Mouse (Mus musculus) embryonic facial prominence, embryonic 10.5 days (tissue): Measurements from ENCODE around the gene Cacna2d2. TPM values are rescaled to one million over a fixed set of nuclear protein-coding genes. Genes with fewer than 3 reads are reported as not detected.

ENCODE experiments used
- DNase-seq: peaks from one replicate; pipeline ENCODE4 v3.0.0-alpha.2; 2017; ENCODE audit warnings: low spot score
- H3K27ac ChIP-seq: fragments of 300-500 bp; sonication (generic); replicated peaks from 2 replicates; pipeline ENCODE4 v1.5.1; 2016; ENCODE audit warnings: mild to moderate bottlenecking
- H3K27me3 ChIP-seq: fragments of 300-500 bp; sonication (generic); replicated peaks from 2 replicates; pipeline ENCODE4 v1.6.1; 2016; ENCODE audit warnings: low read depth, mild to moderate bottlenecking; ENCODE audit not compliant: poor library complexity, severe bottlenecking
- H3K36me3 ChIP-seq: fragments of 300-500 bp; sonication (generic); replicated peaks from 2 replicates; pipeline ENCODE4 v1.6.1; 2016; ENCODE audit warnings: mild to moderate bottlenecking, moderate library complexity
- H3K4me1 ChIP-seq: fragments of 300-500 bp; sonication (generic); 2 replicates; pipeline ENCODE4 v1.6.1; 2016
- H3K4me3 ChIP-seq: fragments of 300-500 bp; sonication (generic); 2 replicates; pipeline ENCODE4 v1.5.1; 2016; ENCODE audit warnings: mild to moderate bottlenecking, moderate library complexity
- H3K9me3 ChIP-seq: fragments of 300-500 bp; sonication (generic); 2 replicates; pipeline ENCODE4 v1.6.1; 2016; ENCODE audit warnings: mild to moderate bottlenecking
- WGBS: fragments of 180-500 bp; shearing (Covaris S2); methylation state at CpG from one replicate; pipeline ENCODE4 v1.1.7; 2016; 5-methylcytosine and 5-hydroxymethylcytosine counted together
- polyA plus RNA-seq: library from polyadenylated mRNA; unstranded; fragments of >200 nt; fragmentation: Nextera tagmentation; extraction: Ambion mirVana; gene quantifications from 2 replicates; pipeline ENCODE4 v1.2.1, GENCODE M21; 2016

The Cacna2d2 gene
- polyA plus RNA-seq, 1 experiment from 2014 or later, result 0.50 TPM

DNA sequence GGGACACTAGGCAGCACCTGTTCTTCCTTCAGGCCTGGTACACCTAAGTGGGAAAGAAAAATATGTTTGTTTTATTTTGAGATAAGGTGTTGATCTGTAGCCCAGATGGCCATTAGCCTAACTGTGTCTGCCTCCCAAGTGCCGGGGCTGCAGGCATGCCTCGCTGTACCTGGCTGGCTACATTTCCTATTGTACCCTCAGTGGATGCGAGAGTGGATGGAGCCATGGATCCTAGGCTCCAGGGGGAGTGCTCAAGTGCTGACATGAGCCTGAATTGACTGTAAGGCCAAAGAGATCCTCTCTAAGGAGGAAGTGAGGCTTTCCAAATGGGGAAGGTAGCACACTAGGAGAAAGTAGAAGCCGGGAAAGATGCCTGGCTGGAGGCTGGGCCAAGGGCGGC is 148.5 kb downstream of the Cacna2d2 start:
- H3K36me3 ChIP-seq, result peaks cover 23% of the 10 kb centered on the region
- H3K27me3 ChIP-seq, result peaks cover 57% of the 10 kb centered on the region
- 76% methylated on average over 5 of the region's 5 CpGs for WGBS
- peaks cover 67% of the 10 kb centered on the region for H3K4me1 ChIP-seq
- H3K4me3 ChIP-seq, result no peak overlapping the region
- DNase-seq, result no peak
- H3K27ac ChIP-seq, result no peak overlapping the region
- H3K9me3 ChIP-seq, result no peaks in the 10 kb centered on the region

DNA sequence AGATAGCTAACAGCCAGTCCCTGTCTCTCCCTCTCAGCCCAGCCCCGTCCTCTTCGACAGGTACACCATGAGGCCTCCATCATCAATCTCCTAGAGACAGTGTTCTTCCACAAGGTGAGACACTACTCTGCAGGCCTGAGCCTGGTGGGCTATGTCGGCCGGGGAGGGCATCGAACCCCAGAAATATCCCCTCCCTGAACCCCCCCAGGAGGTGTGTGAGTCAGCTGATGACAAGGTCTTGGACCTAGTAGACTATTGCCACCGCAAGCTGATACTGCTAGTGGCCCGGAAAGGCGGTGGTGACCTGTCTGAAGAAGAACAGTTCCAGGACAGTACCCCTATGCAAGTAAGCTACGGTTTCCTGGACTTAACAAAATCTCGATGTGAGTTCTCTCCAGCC is 149.4 kb downstream of the Cacna2d2 start:
- peaks cover 70% of the 10 kb centered on the region for H3K4me1 ChIP-seq
- H3K27ac ChIP-seq, result no peak overlapping the region
- peaks cover 62% of the 10 kb centered on the region for H3K27me3 ChIP-seq
- H3K36me3 ChIP-seq, result peaks cover 16% of the 10 kb centered on the region
- H3K4me3 ChIP-seq, result no peak overlapping the region
- 88% methylated on average over 10 of the region's 10 CpGs for WGBS
- no peak for DNase-seq
- H3K9me3 ChIP-seq, result no peaks in the 10 kb centered on the region

DNA sequence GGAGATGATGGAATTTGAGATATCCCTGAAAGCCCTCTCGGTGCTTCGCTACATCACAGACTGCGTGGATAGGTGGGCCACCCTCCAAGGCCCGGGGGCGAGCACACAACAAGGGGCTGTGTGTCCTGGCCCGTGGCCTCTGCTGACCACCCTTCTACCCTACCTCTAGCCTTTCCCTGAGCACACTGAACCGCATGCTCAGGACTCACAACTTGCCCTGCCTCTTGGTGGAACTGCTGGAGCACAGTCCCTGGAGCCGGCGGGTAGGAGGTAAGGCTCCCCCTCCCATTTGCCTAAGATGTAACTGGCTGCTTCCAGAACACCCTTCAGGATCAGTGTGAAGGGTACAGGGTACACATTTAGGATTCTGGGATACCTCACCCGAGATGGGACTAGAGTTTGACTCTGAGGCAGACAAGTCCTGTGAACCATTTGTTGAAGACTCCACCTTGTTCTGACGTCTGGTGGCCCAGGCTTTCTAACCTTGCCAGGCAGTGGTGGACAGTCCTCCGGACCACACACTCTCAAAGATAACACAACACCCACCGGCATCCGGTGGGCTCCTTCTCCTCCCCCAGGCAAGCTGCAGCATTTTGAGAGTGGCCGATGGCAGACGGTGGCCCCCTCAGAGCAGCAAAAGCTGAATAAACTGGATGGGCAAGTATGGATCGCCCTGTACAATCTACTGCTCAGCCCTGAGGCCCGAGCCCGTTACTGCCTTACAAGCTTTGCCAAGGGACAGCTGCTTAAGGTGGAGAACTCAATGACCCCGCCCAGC is 150.1 kb downstream of the Cacna2d2 start:
- Histone ChIP-seq H3K27me3 (peaks cover 62% of the 10 kb centered on the region), H3K9me3 (no peaks in the 10 kb centered on the region), H3K27ac (peak overlapping the region; percentile 10; the same call in 1 of the 2 replicates), H3K36me3 (peaks cover 9% of the 10 kb centered on the region), H3K4me3 (0 out of 2 replicates have a peak overlapping the region, but pooled peaks have one; percentile 85), H3K4me1 (peaks cover 75% of the 10 kb centered on the region)
- WGBS, result 82% methylated on average over 20 of the region's 20 CpGs
- DNase-seq, result no peak

DNA sequence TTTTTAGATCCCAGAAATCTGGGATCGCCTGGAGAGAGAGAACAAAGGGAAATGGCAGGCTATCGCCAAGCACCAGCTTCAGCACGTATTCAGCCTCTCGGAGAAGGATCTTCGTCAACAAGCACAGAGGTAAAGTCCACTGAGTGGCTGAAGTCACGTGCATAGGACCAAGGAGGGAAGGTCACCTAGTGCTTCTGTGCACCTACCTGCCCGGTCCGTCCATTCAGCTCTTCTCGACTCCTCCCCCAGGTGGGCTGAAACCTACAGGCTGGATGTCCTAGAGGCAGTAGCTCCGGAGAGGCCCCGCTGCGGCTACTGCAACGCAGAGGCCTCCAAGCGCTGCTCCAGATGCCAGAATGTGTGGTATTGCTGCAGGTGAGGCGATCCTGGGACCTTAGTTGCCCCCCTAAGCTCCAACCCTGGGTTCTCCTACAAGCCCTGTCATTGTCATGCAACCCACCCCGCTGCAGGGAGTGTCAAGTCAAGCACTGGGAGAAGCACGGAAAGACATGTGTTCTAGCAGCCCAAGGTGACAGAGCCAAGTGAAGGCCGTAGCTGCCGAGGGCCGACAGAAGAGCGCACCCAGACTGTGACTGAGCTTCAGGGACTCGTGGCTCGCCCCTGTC is 151.2 kb downstream of the Cacna2d2 start:
- Histone ChIP-seq H3K4me3 (peak overlapping the region; percentile 85), H3K27me3 (peaks cover 62% of the 10 kb centered on the region), H3K27ac (peak overlapping the region; percentile 88), H3K4me1 (peaks cover 75% of the 10 kb centered on the region), H3K36me3 (no peaks in the 10 kb centered on the region), H3K9me3 (no peaks in the 10 kb centered on the region)
- 20% methylated on average over 23 of the region's 23 CpGs for WGBS
- no peak for DNase-seq

DNA sequence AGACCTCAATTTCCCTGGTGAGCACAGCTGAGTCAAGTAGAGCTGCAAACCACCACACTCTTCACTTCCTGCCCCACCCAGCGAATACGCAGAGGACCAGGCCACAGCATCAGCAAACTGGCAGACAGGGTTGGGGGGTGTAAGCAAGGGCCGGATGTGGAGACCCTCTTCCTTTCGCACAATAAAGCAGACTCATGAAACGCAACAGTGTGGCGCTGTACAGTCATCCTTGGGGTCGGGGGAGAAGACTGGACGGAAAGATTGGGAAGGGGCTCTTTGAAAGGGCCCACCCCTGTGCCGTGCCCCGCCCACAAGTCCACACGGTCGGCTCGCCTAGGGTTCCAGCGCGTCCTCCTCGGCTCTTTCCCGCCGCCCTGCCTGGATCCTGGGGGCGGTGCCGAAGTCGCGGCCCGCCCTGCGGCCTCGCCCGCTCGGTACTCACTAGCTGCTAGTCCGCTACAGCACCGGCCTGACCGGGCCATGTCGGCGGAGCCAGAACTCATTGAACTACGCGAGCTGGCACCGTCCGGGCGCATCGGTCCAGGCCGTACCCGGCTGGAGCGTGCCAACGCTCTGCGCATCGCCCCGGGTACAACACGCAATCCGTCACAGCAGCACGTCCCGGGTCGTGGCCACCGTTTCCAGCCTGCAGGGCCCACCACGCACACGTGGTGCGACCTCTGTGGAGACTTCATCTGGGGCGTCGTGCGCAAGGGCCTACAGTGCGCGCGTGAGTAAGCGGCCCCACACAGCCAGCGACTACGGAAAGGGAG is 151.9 kb downstream of the Cacna2d2 start, which contains the start of gene Rassf1:
Gene Rassf1, plus strand, starts transcription at position 439 of the 773 bp plus-strand sequence.
- Histone ChIP-seq H3K9me3 (no peaks in the 10 kb centered on the region), H3K36me3 (peaks cover 5% of the 10 kb centered on the region), H3K27me3 (peaks cover 62% of the 10 kb centered on the region), H3K4me3 (peak within 1 kb of the TSS; percentile 85), H3K4me1 (peaks cover 75% of the 10 kb centered on the region), H3K27ac (peak within 1 kb of the TSS; percentile 88)
- peak; percentile 84 for DNase-seq
- under 1% methylated on average over 63 of the region's 63 CpGs for WGBS

DNA sequence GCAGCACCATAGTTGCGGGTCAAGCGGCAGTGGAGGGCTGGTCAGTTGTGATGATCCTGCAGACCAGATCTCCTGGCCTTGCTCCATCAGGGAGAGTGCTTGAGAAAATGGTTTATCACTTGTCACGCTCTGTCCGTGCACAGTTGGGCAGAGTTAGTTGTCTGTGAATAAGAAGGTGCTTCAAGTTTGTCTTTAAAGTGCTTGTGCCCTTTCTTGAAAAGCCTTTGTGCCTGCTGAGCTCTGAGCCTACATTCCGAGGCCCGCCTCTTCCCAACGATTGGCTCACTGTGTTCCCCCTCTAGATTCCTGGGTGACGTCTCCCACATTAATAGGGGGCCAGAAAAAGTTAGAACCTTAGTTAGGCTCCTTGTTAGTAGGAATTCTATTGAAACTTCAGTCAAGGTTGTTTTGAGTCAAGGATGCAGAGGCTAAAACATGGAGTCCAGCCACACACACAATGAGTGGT is 152.5 kb downstream of the Cacna2d2 start:
- Histone ChIP-seq H3K9me3 (no peaks in the 10 kb centered on the region), H3K4me1 (peaks cover 74% of the 10 kb centered on the region), H3K27ac (peak overlapping the region; percentile 88), H3K27me3 (peaks cover 62% of the 10 kb centered on the region), H3K4me3 (peak overlapping the region; percentile 85), H3K36me3 (peaks cover 11% of the 10 kb centered on the region)
- 4% methylated on average over 8 of the region's 8 CpGs for WGBS
- DNase-seq, result no peak

DNA sequence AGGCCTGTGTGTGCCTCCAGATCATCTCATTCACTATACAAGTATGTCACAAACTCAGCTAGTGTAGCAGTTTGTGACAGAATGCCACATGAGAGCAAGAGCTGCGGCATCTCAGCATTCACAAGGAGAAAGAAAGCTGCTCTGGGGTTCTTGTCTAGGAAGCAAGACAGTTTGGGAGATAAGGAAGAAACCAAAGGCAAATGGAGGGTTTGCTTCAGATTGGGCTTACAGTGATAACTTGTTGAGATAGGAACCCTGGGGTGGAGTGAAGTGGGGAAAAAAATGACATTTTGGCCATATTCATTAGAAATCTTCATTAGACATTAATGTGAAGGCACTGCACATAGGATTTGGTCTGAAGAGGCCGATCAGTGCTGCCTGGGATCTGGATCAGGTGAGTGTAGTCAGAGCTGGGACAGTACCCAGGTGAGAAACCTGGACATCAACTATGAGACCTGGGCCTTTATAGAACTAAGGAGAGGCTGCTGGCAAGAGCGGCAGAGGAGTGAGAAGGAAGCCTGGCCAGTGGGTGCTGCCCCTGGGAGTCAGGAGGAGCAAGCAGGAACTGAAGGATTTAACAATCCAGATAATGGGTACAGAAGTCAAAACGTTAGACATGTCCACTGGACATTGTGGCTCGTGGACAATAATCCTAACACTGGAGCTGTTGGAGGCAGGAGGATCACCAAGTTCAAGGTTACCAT is 153.4 kb downstream of the Cacna2d2 start:
- Histone ChIP-seq H3K27me3 (peaks cover 56% of the 10 kb centered on the region), H3K4me1 (peaks cover 65% of the 10 kb centered on the region), H3K27ac (peak overlapping the region; percentile 88; the same call in 1 of the 2 replicates), H3K4me3 (peak overlapping the region; percentile 85), H3K36me3 (peaks cover 20% of the 10 kb centered on the region), H3K9me3 (no peaks in the 10 kb centered on the region)
- 79% methylated on average over 5 of the region's 5 CpGs for WGBS
- DNase-seq, result no peak

DNA sequence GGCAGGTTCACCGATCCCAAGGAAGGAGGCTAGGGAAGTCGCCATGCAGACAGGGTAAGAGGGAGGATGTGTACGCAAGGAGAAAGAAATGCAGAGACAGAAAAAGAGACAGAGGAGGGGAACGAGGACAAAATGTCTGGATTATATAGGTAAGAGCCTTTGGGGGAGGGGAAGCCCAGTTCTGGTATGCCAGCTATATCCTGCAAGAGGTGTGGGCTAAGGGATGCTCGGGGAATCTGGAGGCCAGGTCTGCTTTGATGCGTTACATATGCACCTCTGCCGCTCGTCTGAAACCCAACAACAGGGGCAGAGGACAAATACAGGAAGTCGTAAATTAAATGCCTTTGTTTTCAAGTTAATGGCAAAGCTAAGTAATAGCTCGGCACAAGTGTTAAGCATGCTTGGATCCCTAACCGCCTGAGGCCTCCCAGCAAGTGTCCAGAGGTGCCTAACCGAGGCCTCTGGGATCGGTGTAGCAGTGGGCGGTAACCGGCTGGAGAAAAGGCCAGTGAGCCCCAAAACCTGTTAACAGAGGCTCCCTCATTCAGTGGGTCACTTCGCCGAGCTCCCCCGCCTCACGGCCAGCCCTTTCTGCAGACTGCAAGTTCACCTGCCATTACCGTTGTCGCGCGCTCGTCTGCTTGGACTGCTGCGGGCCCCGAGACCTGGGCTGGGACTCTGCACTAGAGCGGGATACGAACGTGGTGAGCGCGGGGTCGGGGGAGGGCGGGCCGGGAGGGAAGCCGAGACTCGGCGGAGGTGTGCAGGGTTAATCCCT is 154.3 kb downstream of the Cacna2d2 start:
- peaks cover 65% of the 10 kb centered on the region for H3K4me1 ChIP-seq
- DNase-seq, result no peak
- no peaks in the 10 kb centered on the region for H3K9me3 ChIP-seq
- H3K27ac ChIP-seq, result peak overlapping the region; percentile 94
- H3K4me3 ChIP-seq, result peak overlapping the region; percentile 85
- peaks cover 47% of the 10 kb centered on the region for H3K27me3 ChIP-seq
- peaks cover 29% of the 10 kb centered on the region for H3K36me3 ChIP-seq
- 7% methylated on average over 37 of the region's 37 CpGs for WGBS

DNA sequence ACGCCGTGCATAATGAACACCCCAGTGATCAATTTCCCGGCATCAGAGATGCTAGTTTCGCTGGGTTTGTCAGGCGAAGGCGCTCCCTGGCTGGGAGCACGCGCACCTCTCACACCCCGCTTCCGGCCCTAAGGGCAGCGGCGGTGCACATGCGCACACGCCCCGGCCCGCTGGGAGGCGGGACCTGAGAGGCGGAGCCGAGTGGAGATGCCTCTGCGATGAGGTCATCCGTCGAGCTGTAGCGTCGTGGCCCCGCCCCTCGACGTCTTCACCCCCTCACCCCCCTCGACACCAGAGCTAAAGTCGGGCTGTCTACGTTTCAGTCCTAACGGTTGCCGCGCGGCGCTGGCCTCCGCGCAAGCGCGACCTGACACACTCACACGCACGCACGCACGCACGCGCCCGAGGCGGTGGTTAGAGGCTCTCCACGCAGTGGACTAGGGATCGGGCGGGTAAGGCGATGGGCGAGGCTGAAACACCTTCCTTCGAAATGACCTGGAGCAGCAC is 155.0 kb downstream of the Cacna2d2 start:
- WGBS, result under 1% methylated on average over 53 of the region's 53 CpGs
- peak overlapping the region; percentile 94 for H3K27ac ChIP-seq
- DNase-seq, result peak; percentile 99
- H3K36me3 ChIP-seq, result peaks cover 36% of the 10 kb centered on the region
- peaks cover 41% of the 10 kb centered on the region for H3K27me3 ChIP-seq
- peaks cover 65% of the 10 kb centered on the region for H3K4me1 ChIP-seq
- no peaks in the 10 kb centered on the region for H3K9me3 ChIP-seq
- peak overlapping the region; percentile 85 for H3K4me3 ChIP-seq

DNA sequence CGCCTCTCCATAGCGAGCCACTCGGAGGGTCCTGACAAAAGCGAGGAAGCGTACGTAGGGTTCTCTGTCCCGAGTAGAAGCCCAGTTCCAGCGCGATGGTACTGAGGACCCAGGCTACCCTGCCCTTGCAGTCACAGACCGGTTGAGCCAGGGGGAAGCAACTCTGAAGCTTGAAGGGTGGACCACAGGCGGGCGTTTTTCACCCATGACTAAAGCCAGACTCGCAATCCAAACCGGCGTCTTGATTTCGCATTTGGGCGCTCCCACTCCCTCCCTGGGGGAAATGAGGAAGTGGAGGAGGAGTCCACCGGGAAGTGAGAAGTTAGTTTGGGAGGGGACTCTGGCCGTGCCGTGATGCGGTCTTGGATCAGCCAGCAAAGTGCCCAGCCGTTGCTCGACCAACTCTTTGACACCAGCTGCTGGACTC is 155.6 kb downstream of the Cacna2d2 start:
- H3K27me3 ChIP-seq, result peaks cover 34% of the 10 kb centered on the region
- H3K9me3 ChIP-seq, result no peaks in the 10 kb centered on the region
- peaks cover 42% of the 10 kb centered on the region for H3K36me3 ChIP-seq
- under 1% methylated on average over 23 of the region's 23 CpGs for WGBS
- H3K4me3 ChIP-seq, result peak overlapping the region; percentile 85
- peaks cover 60% of the 10 kb centered on the region for H3K4me1 ChIP-seq
- H3K27ac ChIP-seq, result peak overlapping the region; percentile 94
- peak; percentile 63 for DNase-seq

DNA sequence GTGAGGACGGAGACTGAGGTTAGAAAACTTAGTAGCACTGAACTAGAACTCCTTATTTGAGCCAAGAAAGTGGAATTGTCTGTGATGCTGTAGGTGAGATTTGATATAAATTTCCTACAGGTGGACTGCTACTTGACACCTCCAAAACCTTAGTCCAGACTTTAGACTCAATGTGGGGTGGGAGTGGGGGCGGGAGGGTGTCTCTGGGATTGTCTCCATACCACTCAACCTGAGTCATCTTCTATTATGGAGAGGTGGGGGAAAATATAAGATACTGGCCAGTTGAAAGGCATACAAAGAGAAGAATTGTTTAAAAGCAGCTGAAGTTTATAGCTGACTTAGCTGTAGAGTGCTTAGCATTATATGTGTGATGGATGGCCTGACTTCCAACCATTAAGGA is 156.3 kb downstream of the Cacna2d2 start:
- no peaks in the 10 kb centered on the region for H3K9me3 ChIP-seq
- H3K4me3 ChIP-seq, result peak overlapping the region; percentile 85
- peaks cover 49% of the 10 kb centered on the region for H3K36me3 ChIP-seq
- no peak for DNase-seq
- H3K27ac ChIP-seq, result peak overlapping the region; percentile 94
- H3K27me3 ChIP-seq, result peaks cover 27% of the 10 kb centered on the region
- WGBS, result 49% methylated on average over 2 of the region's 2 CpGs
- peaks cover 53% of the 10 kb centered on the region for H3K4me1 ChIP-seq
